Comparison of ENCODE assay signal across 11 mouse cellular contexts in the genomic region with DNA sequence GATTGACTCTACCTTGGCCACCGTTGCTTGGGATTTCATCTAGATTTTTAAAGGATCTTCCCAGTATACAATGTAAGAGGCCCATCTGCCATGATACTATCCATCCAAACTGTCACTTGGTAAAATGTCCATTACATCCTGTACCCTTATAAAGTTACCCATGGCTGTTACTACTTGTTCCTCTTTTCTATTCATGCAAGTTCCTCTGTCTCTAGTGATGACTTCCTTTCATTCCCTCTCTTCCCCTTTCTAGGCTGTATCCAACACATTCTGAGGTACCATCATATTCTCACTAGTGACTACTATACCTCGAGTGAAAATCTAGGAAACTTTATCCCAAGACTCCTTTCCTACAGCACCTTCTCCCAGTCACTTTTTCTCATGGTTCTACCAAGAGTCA.
"Had no signal": no experiment of that assay in that cellular context is flagged by ENCODE, and none has a peak within 500 bp of the region (broad histone marks: within the 10 kb centered on the region; RNA-seq: fewer than 3 reads in every experiment).

No protein-coding gene starts in this region.

- H3K27ac ChIP-seq: kidney, postnatal 0 days; limb, embryonic 12.5 days; liver, embryonic 13.5 days; midbrain, embryonic 10.5 days; midbrain, embryonic 15.5 days had no signal

- H3K36me3 ChIP-seq: limb, embryonic 12.5 days; liver, embryonic 13.5 days; midbrain, embryonic 10.5 days; midbrain, embryonic 15.5 days had no signal

- H3K4me1 ChIP-seq: limb, embryonic 12.5 days; liver, embryonic 13.5 days had no signal

- H3K27me3 ChIP-seq: liver, embryonic 13.5 days; midbrain, embryonic 15.5 days had no signal

- DNase-seq: kidney, adult 11 months; kidney, adult 9 months; liver; liver, embryonic 13.5 days; liver, postnatal 0 days; spleen, adult 18-20 months; thymus, postnatal 4 days had no signal

- H3K4me2 ChIP-seq: limb, embryonic 12.5 days; liver, embryonic 13.5 days; midbrain, embryonic 15.5 days had no signal

- H3K9me3 ChIP-seq: limb, embryonic 12.5 days; liver, embryonic 13.5 days; midbrain, embryonic 10.5 days; midbrain, embryonic 15.5 days had no signal

- H3K4me3 ChIP-seq: limb, embryonic 12.5 days; liver, embryonic 13.5 days; midbrain, embryonic 10.5 days; midbrain, embryonic 15.5 days had no signal

- ATAC-seq: liver, postnatal 0 days; midbrain, embryonic 15.5 days had no signal

- H3K9ac ChIP-seq: limb, embryonic 12.5 days; liver, embryonic 13.5 days; liver, postnatal 0 days; midbrain, embryonic 15.5 days had no signal
